Mouse (Mus musculus) cerebellum, adult 8-10 months (tissue): ENCODE measurements around the gene Cyth1.

Experiments
- DNase-seq: peaks from one replicate; pipeline ENCODE4 v3.0.0; 2022

The Cyth1 gene

DNA sequence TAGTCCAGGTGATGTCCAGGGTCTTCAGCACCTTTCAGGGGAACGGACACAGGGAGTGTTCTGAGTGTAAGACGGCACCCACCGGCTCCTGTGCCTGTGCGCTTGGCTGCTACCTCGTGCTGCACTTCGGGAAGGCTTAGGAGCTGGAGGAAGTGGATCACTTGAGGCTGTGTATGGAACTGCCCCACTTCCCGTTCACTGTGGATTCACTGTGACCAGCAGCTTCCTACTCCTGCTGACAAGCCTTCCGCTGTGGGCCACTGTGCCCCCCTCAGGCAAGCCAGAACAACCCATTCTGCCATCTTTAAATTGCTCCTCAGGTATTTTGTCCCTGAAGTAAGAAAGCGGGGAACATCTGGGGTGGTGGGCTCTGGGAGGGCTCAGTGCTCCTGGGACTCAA is 153.4 kb downstream of the Cyth1 start:
- DNase-seq, result no peak

DNA sequence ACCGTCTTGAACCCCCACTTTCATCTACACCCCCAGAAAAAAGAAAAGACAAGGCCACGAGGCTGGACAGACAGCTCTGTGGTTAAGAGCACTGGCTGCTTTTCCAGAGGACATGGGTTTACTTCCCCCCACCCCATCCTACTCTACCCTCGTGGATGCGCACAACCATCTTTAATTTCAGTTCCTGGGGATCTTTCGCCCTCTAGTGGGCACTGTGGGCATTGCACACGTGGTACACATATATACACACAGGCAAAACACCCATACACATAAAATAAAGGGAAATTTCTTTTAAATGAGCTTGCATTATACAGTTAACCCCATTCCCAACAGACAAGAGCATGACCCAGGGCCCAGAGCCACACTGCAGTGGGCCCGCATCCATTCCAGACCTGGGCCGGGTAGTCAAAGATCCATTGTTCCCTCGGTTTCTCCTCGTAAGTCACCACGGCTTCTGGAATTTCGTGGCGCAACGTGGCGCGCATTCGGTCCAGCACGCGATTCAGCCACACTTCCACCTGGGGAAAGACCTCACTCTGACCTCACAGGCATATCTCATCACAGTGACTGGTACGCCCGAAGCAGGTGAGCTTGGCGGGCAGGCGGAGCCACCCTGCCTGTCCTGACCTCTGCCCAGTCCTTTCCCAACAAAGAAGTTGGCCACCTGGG is 157.3 kb downstream of the Cyth1 start:
- DNase-seq, result no peak

- DNase-seq, result no peak
Measured at GRCm38 (mm10) chr11:118088896-118089295, 159.5 kb downstream of the Cyth1 start.

GRCm38 (mm10) chr11:118085961-118086360 is 162.4 kb downstream of the Cyth1 start:
- no peak for DNase-seq

- no peak for DNase-seq
Measured at GRCm38 (mm10) chr11:118085176-118085575, 163.2 kb downstream of the Cyth1 start.

GRCm38 (mm10) chr11:118084266-118084665 is 164.1 kb downstream of the Cyth1 start:
- DNase-seq, result no peak

GRCm38 (mm10) chr11:118083811-118084210 is 164.6 kb downstream of the Cyth1 start:
- DNase-seq, result peak; percentile 77

GRCm38 (mm10) chr11:118082294-118082693 is 166.1 kb downstream of the Cyth1 start:
- DNase-seq, result no peak
